Mouse (Mus musculus) liver, embryonic 14.5 days (tissue): ENCODE data around the gene Krt84.

Experiments
- CTCF ChIP-seq: IDR thresholded peaks from 2 replicates; pipeline ENCODE4 v1.5.1; 2016; ENCODE audit warnings: antibody characterized with exemption, low read depth, control low read depth
- EP300 ChIP-seq: IDR thresholded peaks from 2 replicates; pipeline ENCODE4 v1.6.1; 2016; ENCODE audit warnings: antibody characterized with exemption, low read depth

- TF ChIP-seq EP300, result no peak
- TF ChIP-seq CTCF, result no peak
These were observed 37.4 kb downstream of the Krt84 start for GRCm38 (mm10) chr15:101495266-101495665.
